Mouse (Mus musculus): ENCODE data around the gene Oas2.

Gene Oas2

DNA sequence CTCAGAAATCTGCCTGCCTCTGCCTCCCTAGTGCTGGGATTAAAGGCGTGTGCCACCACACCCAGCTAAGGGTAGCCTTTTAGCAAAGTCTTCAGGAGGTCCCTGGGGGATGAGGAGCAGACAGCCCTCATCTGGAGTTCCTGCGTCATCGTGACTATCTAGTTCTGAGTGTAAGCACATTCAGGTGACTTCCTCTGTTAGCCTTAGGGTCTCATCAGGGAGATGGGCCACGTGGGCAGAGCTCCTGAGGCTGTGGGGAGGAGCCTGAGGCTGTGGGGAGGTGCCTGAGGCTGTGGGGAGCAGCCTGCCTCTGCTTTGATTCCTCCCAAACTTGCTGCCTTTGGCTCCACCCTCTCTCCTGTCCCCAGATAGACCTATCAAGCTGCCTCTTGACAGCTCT, 52.8 kb downstream of the Oas2 start:
- CTCF ChIA-PET, result interaction anchor here (0.9 to 1.7 kb wide), 5 partner anchors 9 to 14 kb away, joined by 3 to 7 read pairs (median 6); no protein-coding TSS in a partner anchor

DNA sequence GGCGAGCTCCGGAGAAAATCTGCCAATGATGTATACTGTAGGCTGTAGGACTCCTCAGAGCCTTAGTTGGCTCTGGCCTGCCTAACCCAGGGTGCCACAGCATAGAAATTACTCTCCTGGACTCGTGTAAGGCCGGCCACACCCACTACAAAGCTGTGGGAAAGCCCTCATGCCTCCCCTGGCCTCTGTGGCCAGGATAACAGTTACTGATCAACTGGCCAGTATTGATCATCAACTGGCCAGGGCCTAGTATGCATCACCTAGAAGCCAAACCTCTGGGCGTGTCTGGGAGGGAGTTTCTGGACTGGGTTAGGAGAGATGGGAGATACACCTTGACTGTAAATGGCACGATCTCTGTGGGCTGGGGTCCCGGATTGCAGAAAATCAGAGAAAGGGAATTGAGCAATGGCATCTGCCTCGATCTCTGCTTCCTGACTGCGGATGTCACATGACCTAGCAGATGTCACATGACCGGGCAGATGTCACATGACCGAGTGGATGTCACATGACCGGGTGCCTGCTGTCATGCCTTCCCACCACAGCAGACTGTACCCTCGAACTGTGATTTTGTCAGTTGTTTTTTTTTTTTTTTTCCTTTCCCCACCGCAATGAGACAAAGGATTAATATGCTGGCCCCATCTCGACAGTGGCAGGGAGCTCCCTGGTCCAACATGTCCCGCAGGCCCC, 53.5 kb downstream of the Oas2 start:
- CTCF ChIA-PET, result interaction anchor here (0.6 to 1.7 kb wide), 6 partner anchors 9 to 123 kb away, joined by 3 to 7 read pairs (median 5); no protein-coding TSS in a partner anchor

DNA sequence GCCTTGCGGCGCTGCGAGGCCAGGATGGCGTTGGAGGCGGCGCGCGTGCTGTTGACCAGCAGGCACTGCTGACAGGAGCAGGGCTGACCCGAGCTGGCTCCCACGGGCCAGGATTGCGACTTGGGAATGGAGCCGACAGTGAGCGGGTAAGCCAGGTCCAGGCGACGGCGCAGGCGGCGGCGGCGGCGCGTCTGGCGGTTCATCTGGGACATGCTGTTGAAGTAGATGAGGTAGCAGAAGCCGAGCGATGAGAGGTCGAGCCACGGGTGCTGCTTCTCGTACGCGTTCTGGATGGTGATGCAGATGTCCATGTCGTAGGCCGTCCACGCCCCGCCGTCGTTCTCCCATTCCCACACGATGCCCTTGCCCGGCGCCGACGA, 55.0 kb downstream of the Oas2 start:
- CTCF ChIA-PET, result interaction anchor here (0.6 kb wide), 1 partner anchor 30 kb away, joined by 3 read pairs; no protein-coding TSS in a partner anchor

DNA sequence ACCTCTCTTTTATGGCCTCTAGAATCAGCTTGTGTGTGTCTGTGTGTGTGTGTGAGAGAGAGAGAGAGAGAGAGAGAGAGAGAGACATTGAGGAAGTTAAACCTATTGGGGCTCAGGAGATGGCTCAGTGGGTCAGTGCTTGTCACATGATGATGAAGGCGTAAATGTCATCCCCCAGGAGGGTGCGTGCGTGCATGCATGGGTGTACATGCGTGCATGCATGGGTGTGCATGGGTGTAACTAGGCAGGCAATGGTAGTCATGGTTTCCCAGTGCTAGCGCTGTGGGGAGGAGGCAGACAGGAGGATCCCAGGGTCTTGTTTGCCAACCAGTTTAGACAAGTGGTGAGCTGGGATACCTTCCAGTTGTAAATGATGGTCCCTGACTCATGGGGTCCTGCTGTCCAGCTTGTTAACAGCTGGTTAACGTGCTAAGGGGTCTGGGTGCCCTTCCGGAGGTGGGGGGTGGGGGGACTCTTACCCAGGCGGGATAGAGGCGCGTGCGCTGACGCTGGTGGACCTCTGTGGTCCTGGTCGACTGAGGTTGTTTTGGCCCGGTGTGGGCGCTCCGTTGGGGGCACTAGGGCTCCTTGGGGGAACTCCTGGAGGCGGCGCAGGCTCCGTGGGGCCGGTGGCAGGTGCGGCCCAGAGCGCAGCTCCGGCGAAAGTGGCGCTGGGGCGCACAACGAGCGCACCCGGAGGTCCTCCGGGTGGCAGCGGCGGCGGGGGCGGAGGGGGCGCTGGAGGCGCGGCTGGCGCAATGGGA, 55.5 kb downstream of the Oas2 start:
- CTCF ChIA-PET, result interaction anchor here (0.6 kb wide), 1 partner anchor 29 kb away, joined by 3 read pairs; no protein-coding TSS in a partner anchor

DNA sequence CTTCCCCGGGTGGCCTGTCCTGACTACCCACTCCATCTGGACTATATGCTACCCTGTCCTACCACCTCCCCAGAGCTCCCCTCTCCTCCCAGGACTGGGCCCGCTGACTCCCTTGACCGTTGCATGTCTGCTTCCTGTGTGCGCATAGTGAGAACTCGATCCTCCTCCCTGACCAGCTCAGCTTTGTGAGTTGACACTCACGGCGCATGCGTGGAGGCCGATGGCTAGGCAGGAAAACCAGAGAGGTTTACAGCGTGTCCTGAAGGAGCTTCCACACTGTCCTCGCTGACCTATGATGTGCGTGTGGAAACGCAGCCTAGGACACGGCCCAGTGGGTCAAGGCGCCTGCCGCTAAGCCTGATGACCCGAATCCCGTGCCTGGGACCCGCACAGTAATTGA, 57.6 kb downstream of the Oas2 start:
- CTCF ChIA-PET, result interaction anchor here (0.6 kb wide), 1 partner anchor 14 kb away, joined by 3 read pairs; no protein-coding TSS in a partner anchor

DNA sequence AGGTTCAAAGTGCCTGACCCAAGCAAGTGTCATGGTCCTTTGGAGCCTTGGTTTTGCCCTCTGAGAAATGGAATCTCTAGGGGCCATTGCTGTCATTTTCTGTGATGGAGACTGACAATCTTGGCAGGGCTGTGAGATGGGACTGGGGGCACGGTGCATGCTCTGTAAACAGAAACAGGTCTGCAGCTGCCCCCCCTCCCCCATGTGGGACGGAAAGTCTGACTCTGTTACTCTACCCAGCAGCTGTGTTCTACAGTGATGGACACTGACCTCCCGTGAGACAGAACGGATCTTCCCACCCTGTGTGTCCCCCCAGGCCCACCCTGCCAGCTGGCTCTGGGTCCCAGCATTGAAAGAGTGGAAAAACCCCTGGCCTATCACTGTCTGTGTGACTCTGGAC, 59.2 kb downstream of the Oas2 start:
- CTCF ChIA-PET, result interaction anchor here (0.6 kb wide), 2 partner anchors 44 to 97 kb away, joined by 3 to 5 read pairs; no protein-coding TSS in a partner anchor

DNA sequence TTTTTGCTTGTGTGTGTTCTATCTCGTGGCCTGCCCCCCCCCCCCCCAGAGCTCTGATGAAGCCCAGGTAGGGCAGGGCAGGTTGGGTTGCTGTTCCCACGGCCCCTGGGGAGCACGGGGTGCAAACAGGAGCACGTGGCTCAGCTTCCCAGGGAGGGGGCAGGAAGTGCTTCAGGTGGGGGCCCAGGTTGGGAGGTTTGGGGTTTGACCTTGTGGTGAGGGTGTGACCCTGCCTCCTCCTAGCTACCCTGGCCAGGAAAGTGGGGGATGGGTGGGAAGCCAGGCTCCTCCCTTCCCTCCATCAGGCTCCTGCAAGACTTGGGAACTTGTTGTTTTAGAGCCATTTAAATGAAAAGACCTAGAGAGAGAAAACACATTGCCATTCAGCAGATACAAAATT, 61.2 kb downstream of the Oas2 start:
- CTCF ChIA-PET, result interaction anchor here (0.6 to 1.2 kb wide), 4 partner anchors 8 to 178 kb away, joined by 3 to 4 read pairs (median 3); partner anchors contain the start of gene Slc8b1

DNA sequence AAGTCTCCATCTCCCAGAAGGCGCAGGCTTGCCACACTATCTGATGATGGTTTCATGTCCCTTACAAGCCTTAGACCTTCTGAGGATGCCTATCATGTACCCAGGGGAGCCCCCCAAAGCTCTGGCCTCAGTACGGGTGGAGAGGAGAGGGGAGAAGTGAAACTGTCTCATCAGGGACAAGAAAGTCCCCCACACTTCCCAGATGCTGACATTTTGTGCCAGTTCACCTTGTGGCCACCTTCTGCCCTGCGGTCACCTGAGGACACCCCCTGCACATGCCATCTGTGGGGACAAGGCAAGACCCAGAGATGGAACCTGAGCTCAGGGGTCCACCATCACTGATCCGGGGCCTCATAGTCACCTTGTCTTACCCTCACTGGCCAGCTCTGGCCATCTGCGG, 61.8 kb downstream of the Oas2 start:
- CTCF ChIA-PET, result interaction anchor here (0.9 to 1.3 kb wide), 5 partner anchors 9 to 177 kb away, joined by 3 to 15 read pairs (median 4); partner anchors contain the start of gene Slc8b1

DNA sequence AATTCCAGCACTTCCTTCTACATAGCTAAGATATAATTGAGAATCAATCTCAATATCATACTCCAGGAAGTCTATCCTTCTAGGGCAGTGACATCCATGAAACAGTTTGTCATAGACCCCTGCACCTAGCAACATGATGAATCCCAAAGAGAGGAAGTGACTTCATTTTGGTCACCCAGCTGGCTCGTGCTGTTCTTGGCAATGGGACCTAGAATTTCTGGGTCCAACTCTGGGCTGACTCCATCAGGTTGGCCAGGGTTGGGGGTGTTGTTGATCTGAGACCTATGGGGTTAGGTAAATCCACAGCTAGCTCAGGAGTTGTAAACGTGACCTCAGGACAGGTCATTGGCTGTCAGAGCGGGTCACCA, 62.2 kb downstream of the Oas2 start:
- CTCF ChIA-PET, result interaction anchor here (0.9 to 1.3 kb wide), 5 partner anchors 9 to 177 kb away, joined by 3 to 15 read pairs (median 4); partner anchors contain the start of gene Slc8b1

DNA sequence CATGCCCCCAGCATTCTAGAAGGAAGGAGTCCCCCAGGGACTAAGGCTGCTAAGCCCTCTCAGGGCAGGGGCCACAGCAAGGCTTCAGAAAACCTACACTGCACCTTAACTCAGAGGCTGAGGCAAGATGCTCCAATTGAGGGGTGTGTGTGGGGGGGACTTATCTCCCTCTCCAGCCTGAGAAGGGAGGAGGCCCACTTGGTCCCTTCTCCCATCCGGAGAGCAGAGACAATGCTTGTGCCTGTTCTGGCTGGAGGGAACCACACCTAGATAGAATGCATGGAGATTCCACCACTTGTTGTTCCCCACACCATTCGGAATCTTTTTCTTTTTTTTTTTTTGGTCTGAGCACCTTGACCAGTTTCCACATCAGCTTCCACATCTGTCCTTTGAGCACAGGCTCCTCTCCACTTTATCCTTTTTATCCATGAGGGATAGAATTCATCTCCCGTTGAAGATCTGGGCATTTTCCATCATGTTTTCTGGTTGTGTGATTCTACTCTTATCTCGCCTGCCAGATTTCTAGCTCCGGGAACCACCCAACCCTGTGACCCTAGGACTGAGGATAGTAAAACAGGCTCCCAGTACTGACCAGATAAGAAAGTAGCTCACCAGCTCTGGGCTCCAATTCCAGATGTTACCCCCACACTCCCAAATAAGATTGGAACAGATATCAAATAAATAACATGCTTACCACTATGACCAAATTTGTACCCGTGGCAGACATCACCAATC, 62.7 kb downstream of the Oas2 start:
- CTCF ChIA-PET, result interaction anchor here (1.0 to 1.3 kb wide), 4 partner anchors 10 to 23 kb away, joined by 4 to 15 read pairs (median 6); no protein-coding TSS in a partner anchor

DNA sequence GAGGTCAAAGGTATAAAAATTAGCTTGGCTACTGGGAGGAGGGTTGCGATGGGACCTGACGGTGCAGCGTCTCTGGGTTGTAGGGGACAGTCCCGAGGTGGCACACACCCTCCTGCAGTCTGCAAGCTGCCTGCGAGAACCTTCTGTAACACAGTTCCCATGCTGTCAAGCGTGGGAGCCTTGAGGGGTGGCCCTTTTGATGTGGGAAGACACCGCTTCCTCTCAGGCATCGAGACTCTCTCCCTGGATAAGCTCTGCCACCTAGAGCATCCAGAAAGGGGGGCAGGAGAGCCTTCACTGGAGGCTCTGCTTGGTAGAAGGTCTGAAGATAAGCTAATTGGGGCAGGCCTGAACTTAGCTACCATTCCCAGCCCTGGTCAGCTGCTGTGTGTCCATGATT, 64.0 kb downstream of the Oas2 start:
- CTCF ChIA-PET, result interaction anchor here (0.6 to 1.2 kb wide), 3 partner anchors 11 to 1559 kb away, joined by 3 to 6 read pairs (median 4); no protein-coding TSS in a partner anchor

DNA sequence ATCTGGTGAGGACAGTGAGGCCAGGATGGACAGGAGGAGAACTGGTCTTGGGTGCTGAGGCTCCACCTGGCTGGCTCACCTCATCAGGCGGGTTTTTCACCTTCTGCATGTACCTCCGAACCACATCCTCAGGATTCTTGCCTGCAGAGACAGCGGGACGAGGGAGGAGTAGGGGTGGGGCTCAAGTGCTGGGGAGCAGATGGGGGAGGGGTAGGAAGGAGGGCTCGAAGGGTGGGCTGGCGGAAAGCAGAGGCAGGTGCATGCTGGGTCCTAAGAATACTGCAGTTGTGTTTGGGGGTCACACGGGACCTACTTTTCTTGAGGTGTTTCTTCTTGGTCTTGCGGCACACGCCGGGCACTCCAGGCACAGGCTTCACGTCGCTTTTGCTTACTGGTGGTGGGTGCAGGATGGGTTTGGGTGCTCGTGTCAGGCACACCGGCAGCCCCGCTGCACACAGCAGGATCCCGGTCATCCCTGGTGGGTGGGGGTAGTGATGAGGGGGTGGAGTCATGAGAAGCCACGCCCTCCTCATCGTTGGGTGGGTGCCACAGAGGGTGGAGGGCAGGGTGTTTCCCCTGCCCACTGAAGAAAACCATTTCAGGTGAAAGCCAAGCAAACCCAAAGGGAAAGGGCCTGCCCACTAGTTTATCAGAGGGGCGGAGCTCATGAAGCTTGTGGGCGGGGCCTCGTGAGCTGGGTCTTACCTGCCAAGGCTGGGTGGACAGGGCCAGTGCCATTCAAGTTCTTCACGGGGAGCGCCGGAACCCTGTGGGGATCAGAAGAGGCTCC, 66.5 kb downstream of the Oas2 start:
- CTCF ChIA-PET, result interaction anchor here (1.1 to 1.3 kb wide), 3 partner anchors 13 to 21 kb away, joined by 3 to 7 read pairs (median 4); no protein-coding TSS in a partner anchor

DNA sequence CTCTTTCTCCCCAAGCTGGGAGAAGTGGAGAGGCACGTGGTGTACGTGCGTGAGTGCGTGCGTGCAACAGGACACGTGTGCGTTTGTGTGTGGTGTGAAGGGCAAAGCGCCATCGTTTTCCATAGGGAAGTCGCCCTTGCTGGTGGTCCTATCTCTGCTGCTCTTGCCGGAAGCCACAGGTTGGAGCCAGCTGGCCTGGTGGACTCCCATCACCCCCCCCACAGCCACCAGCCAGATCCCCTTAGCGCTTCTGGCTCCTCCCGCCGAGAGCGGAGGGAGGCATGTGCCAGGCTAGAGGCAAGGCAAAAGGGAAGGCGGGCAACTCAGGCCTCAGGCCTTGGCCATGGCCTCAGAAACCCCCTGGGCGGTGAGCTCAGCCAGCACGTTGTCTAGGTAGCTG, 68.7 kb downstream of the Oas2 start:
- CTCF ChIA-PET, result interaction anchor here (1.1 kb wide), 1 partner anchor 63 kb away, joined by 6 read pairs; no protein-coding TSS in a partner anchor

Data from spleen, embryonic (tissue).